Mouse (Mus musculus): ENCODE measurements around the gene Hist1h4h.
"Not testable (repeated sequence)": the region's sequence is repeated elsewhere in the genome, so short reads cannot be mapped to it uniquely, and the experiment has no call there.

The Hist1h4h gene

GRCm38 (mm10) chr13:23534368-23535131 lies 3.7 kb downstream of the Hist1h4h start:
- no peak for DNase-seq (ENCODE audit: low read depth in 1 of 2, low spot score in 2 of 2)

- peak; percentile 69 to 74 for DNase-seq (ENCODE audit: low read depth in 1 of 2, low spot score in 2 of 2)
Measured at GRCm38 (mm10) chr13:23535137-23536075, 4.6 kb downstream of the Hist1h4h start, which contains the start of gene Hist1h3g. TSS of gene Hist1h3g (plus strand) at chr13:23535422.

GRCm38 (mm10) chr13:23536076-23536822 lies 5.4 kb downstream of the Hist1h4h start:
- DNase-seq (ENCODE audit: low read depth in 1 of 2, low spot score in 2 of 2) = no peak

- no peak for DNase-seq (ENCODE audit: low read depth in 1 of 2, low spot score in 2 of 2)
Measured at GRCm38 (mm10) chr13:23537006-23537710, 6.3 kb downstream of the Hist1h4h start.

GRCm38 (mm10) chr13:23538249-23538648 lies 7.4 kb downstream of the Hist1h4h start:
- no peak for DNase-seq (ENCODE audit: low read depth in 1 of 2, low spot score in 2 of 2)

- DNase-seq (ENCODE audit: low read depth in 1 of 2, low spot score in 2 of 2) = not testable (repeated sequence)
Measured at GRCm38 (mm10) chr13:23539821-23540220, 9.0 kb downstream of the Hist1h4h start.

- no peak for DNase-seq (ENCODE audit: low read depth in 1 of 2, low spot score in 2 of 2)
Measured at GRCm38 (mm10) chr13:23541497-23541896, 10.6 kb downstream of the Hist1h4h start.

GRCm38 (mm10) chr13:23542225-23542980 lies 11.6 kb downstream of the Hist1h4h start:
- not testable (repeated sequence) for DNase-seq (ENCODE audit: low read depth in 1 of 2, low spot score in 2 of 2)

- peak; percentile 60 to 66 for DNase-seq (ENCODE audit: low read depth in 1 of 2, low spot score in 2 of 2)
Measured at GRCm38 (mm10) chr13:23542999-23543607, 12.3 kb downstream of the Hist1h4h start, which contains the start of gene Hist1h2bh. TSS of gene Hist1h2bh (minus strand) at chr13:23543392.

- peak; percentile 66 to 77 for DNase-seq (ENCODE audit: low read depth in 1 of 2, low spot score in 2 of 2)
Measured at GRCm38 (mm10) chr13:23543965-23544786, 13.3 kb downstream of the Hist1h4h start, which contains the start of gene Hist1h3f. TSS of gene Hist1h3f (plus strand) at chr13:23544052.

- peak in 1 of 2 experiments; percentile 28 for DNase-seq (ENCODE audit: low read depth in 1 of 2, low spot score in 2 of 2)
Measured at GRCm38 (mm10) chr13:23544787-23545120, 13.9 kb downstream of the Hist1h4h start.

GRCm38 (mm10) chr13:23546694-23547093 lies 15.8 kb downstream of the Hist1h4h start:
- no peak for DNase-seq (ENCODE audit: low read depth in 1 of 2, low spot score in 2 of 2)

- DNase-seq (ENCODE audit: low read depth in 1 of 2, low spot score in 2 of 2) = no peak
Measured at GRCm38 (mm10) chr13:23550761-23551145, 19.9 kb downstream of the Hist1h4h start.

- DNase-seq (ENCODE audit: low read depth in 1 of 2, low spot score in 2 of 2) = peak; percentile 72 to 78
Measured at GRCm38 (mm10) chr13:23551146-23551834, 20.4 kb downstream of the Hist1h4h start, which contains the start of gene Hist1h4f. TSS of gene Hist1h4f (minus strand) at chr13:23551648.

GRCm38 (mm10) chr13:23551931-23552914 lies 21.4 kb downstream of the Hist1h4h start:
- no peak for DNase-seq (ENCODE audit: low read depth in 1 of 2, low spot score in 2 of 2)

- DNase-seq (ENCODE audit: low read depth in 1 of 2, low spot score in 2 of 2) = no peak
Measured at GRCm38 (mm10) chr13:23552962-23553361, 22.1 kb downstream of the Hist1h4h start, which contains the start of gene Hist1h1d. TSS of gene Hist1h1d (plus strand) at chr13:23553262.

Data from monocyte, adult 2 months (primary cell).